Mouse (Mus musculus): Measurements from ENCODE around the gene Camkv. TPM values are rescaled to one million over a fixed set of nuclear protein-coding genes. Genes with fewer than 3 reads are reported as not detected.

Camkv gene
- polyA plus RNA-seq, 1 experiment from 2014 or later: 0.54 TPM

GRCm38 (mm10) chr9:107950460-107951355 is 15.2 kb downstream of the Camkv start:
- Histone ChIP-seq H3K9me3 (replicated peaks) (no peaks in the 10 kb centered on the region), H3K9ac (peak overlapping the region; percentile 78), H3K27me3 (replicated peaks) (0 out of 2 replicates have a peak, but pooled peaks cover 21% of the 10 kb centered on the region), H3K4me3 (peak overlapping the region; percentile 84), H3K4me2 (peak overlapping the region; percentile 84), H3K36me3 (peaks cover 18% of the 10 kb centered on the region), H3K27ac (peak overlapping the region; percentile 77), H3K4me1 (peaks cover 28% of the 10 kb centered on the region)
- peak; percentile 87 for ATAC-seq
- 12% methylated on average over 45 of the region's 45 CpGs for WGBS (ENCODE audit: insufficient replicate concordance)

- WGBS (ENCODE audit: insufficient replicate concordance): 82% methylated on average over 6 of the region's 6 CpGs
- Histone ChIP-seq H3K27me3 (replicated peaks) (no peaks in the 10 kb centered on the region), H3K36me3 (peaks cover 68% of the 10 kb centered on the region), H3K4me3 (no peak overlapping the region), H3K9ac (no peak overlapping the region), H3K9me3 (replicated peaks) (no peaks in the 10 kb centered on the region), H3K27ac (no peak overlapping the region), H3K4me1 (peaks cover 20% of the 10 kb centered on the region), H3K4me2 (no peak overlapping the region)
- no peak for ATAC-seq
Measured at GRCm38 (mm10) chr9:107955613-107956289, 20.3 kb downstream of the Camkv start.

GRCm38 (mm10) chr9:107957141-107957540 is 21.7 kb downstream of the Camkv start:
- H3K27me3 ChIP-seq (replicated peaks): no peaks in the 10 kb centered on the region
- peaks cover 10% of the 10 kb centered on the region for H3K4me1 ChIP-seq
- H3K9me3 ChIP-seq (replicated peaks): no peaks in the 10 kb centered on the region
- no peak for ATAC-seq
- H3K36me3 ChIP-seq: peaks cover 82% of the 10 kb centered on the region
- no peak overlapping the region for H3K4me3 ChIP-seq
- H3K9ac ChIP-seq: no peak overlapping the region
- H3K27ac ChIP-seq: no peak overlapping the region
- no peak overlapping the region for H3K4me2 ChIP-seq
- 62% methylated on average over 6 of the region's 6 CpGs for WGBS (ENCODE audit: insufficient replicate concordance)

GRCm38 (mm10) chr9:107959896-107960295 is 24.4 kb downstream of the Camkv start:
- no peak overlapping the region for H3K4me2 ChIP-seq
- H3K4me1 ChIP-seq: peaks cover 12% of the 10 kb centered on the region
- peaks cover 93% of the 10 kb centered on the region for H3K36me3 ChIP-seq
- no peak for ATAC-seq
- no peak overlapping the region for H3K27ac ChIP-seq
- WGBS (ENCODE audit: insufficient replicate concordance): 72% methylated on average over 6 of the region's 6 CpGs
- no peak overlapping the region for H3K9ac ChIP-seq
- H3K9me3 ChIP-seq (replicated peaks): no peaks in the 10 kb centered on the region
- no peak overlapping the region for H3K4me3 ChIP-seq
- no peaks in the 10 kb centered on the region for H3K27me3 ChIP-seq (replicated peaks)

GRCm38 (mm10) chr9:107960928-107961327 is 25.5 kb downstream of the Camkv start:
- Histone ChIP-seq H3K4me1 (peaks cover 15% of the 10 kb centered on the region), H3K36me3 (peaks cover 97% of the 10 kb centered on the region), H3K4me3 (no peak overlapping the region), H3K27me3 (replicated peaks) (no peaks in the 10 kb centered on the region), H3K9me3 (replicated peaks) (no peaks in the 10 kb centered on the region), H3K9ac (no peak overlapping the region), H3K27ac (no peak overlapping the region), H3K4me2 (no peak overlapping the region)
- 63% methylated on average over 4 of the region's 4 CpGs for WGBS (ENCODE audit: insufficient replicate concordance)
- ATAC-seq: no peak

GRCm38 (mm10) chr9:107961351-107961762 is 25.9 kb downstream of the Camkv start:
- H3K27me3 ChIP-seq (replicated peaks): no peaks in the 10 kb centered on the region
- WGBS (ENCODE audit: insufficient replicate concordance): 88% methylated on average over 10 of the region's 10 CpGs
- peaks cover 19% of the 10 kb centered on the region for H3K4me1 ChIP-seq
- ATAC-seq: no peak
- H3K9ac ChIP-seq: no peak overlapping the region
- H3K27ac ChIP-seq: no peak overlapping the region
- H3K36me3 ChIP-seq: peaks cover 96% of the 10 kb centered on the region
- H3K9me3 ChIP-seq (replicated peaks): no peaks in the 10 kb centered on the region
- H3K4me3 ChIP-seq: no peak overlapping the region
- no peak overlapping the region for H3K4me2 ChIP-seq

- no peak overlapping the region for H3K9ac ChIP-seq
- no peak overlapping the region for H3K4me3 ChIP-seq
- peaks cover 96% of the 10 kb centered on the region for H3K36me3 ChIP-seq
- H3K9me3 ChIP-seq (replicated peaks): no peaks in the 10 kb centered on the region
- no peak for ATAC-seq
- H3K4me1 ChIP-seq: peaks cover 24% of the 10 kb centered on the region
- WGBS (ENCODE audit: insufficient replicate concordance): 67% methylated on average over 5 of the region's 5 CpGs
- H3K27me3 ChIP-seq (replicated peaks): no peaks in the 10 kb centered on the region
- 0 out of 2 replicates have a peak overlapping the region, but pooled peaks have one; percentile 23 for H3K27ac ChIP-seq
- no peak overlapping the region for H3K4me2 ChIP-seq
Measured at GRCm38 (mm10) chr9:107961881-107962280, 26.4 kb downstream of the Camkv start.

- Histone ChIP-seq H3K36me3 (peaks cover 94% of the 10 kb centered on the region), H3K4me2 (no peak overlapping the region), H3K27me3 (replicated peaks) (no peaks in the 10 kb centered on the region), H3K4me3 (no peak overlapping the region), H3K27ac (peak overlapping the region; percentile 54; the same call in 1 of the 2 replicates), H3K9me3 (replicated peaks) (no peaks in the 10 kb centered on the region), H3K4me1 (peaks cover 26% of the 10 kb centered on the region), H3K9ac (no peak overlapping the region)
- ATAC-seq: no peak
- 90% methylated on average over 9 of the region's 9 CpGs for WGBS (ENCODE audit: insufficient replicate concordance)
Measured at GRCm38 (mm10) chr9:107962916-107963315, 27.4 kb downstream of the Camkv start.

GRCm38 (mm10) chr9:107963700-107964099 is 28.2 kb downstream of the Camkv start:
- H3K27ac ChIP-seq: peak overlapping the region; percentile 66
- H3K36me3 ChIP-seq: peaks cover 94% of the 10 kb centered on the region
- no peak overlapping the region for H3K4me2 ChIP-seq
- peak; percentile 62 for ATAC-seq
- no peaks in the 10 kb centered on the region for H3K9me3 ChIP-seq (replicated peaks)
- H3K9ac ChIP-seq: peak overlapping the region; percentile 3; the same call in 1 of the 2 replicates
- H3K4me1 ChIP-seq: peaks cover 26% of the 10 kb centered on the region
- no peaks in the 10 kb centered on the region for H3K27me3 ChIP-seq (replicated peaks)
- WGBS (ENCODE audit: insufficient replicate concordance): 12% methylated on average over 5 of the region's 5 CpGs
- H3K4me3 ChIP-seq: no peak overlapping the region

- Histone ChIP-seq H3K4me2 (no peak overlapping the region), H3K27me3 (replicated peaks) (no peaks in the 10 kb centered on the region), H3K4me3 (no peak overlapping the region), H3K27ac (peak overlapping the region; percentile 66; the same call in 1 of the 2 replicates), H3K4me1 (peaks cover 28% of the 10 kb centered on the region), H3K36me3 (peaks cover 94% of the 10 kb centered on the region), H3K9me3 (replicated peaks) (no peaks in the 10 kb centered on the region), H3K9ac (0 out of 2 replicates have a peak overlapping the region, but pooled peaks have one; percentile 3)
- WGBS (ENCODE audit: insufficient replicate concordance): 88% methylated on average over 9 of the region's 9 CpGs
- no peak for ATAC-seq
Measured at GRCm38 (mm10) chr9:107964681-107965080, 29.2 kb downstream of the Camkv start.

GRCm38 (mm10) chr9:107966676-107967075 is 31.2 kb downstream of the Camkv start:
- Histone ChIP-seq H3K9me3 (replicated peaks) (no peaks in the 10 kb centered on the region), H3K36me3 (peaks cover 90% of the 10 kb centered on the region), H3K27ac (peak overlapping the region; percentile 17; the same call in 1 of the 2 replicates), H3K4me2 (no peak overlapping the region), H3K4me3 (no peak overlapping the region), H3K27me3 (replicated peaks) (no peaks in the 10 kb centered on the region), H3K9ac (peak overlapping the region; percentile 20; the same call in 1 of the 2 replicates), H3K4me1 (peaks cover 48% of the 10 kb centered on the region)
- 58% methylated on average over 10 of the region's 10 CpGs for WGBS (ENCODE audit: insufficient replicate concordance)
- no peak for ATAC-seq

- WGBS (ENCODE audit: insufficient replicate concordance): 80% methylated on average over 6 of the region's 6 CpGs
- Histone ChIP-seq H3K27me3 (replicated peaks) (no peaks in the 10 kb centered on the region), H3K4me2 (no peak overlapping the region), H3K36me3 (peaks cover 83% of the 10 kb centered on the region), H3K9ac (no peak overlapping the region), H3K9me3 (replicated peaks) (no peaks in the 10 kb centered on the region), H3K27ac (no peak overlapping the region; the same call in 1 of the 2 replicates), H3K4me1 (peaks cover 56% of the 10 kb centered on the region), H3K4me3 (no peak overlapping the region)
- no peak for ATAC-seq
Measured at GRCm38 (mm10) chr9:107967437-107967836, 32.0 kb downstream of the Camkv start.
